Mouse (Mus musculus): Measurements from ENCODE around the gene Pms1. TPM values are rescaled to one million over a fixed set of nuclear protein-coding genes. Genes with fewer than 3 reads are reported as not detected.
"Not testable (repeated sequence)": the region's sequence is repeated elsewhere in the genome, so short reads cannot be mapped to it uniquely, and the experiment has no call there.

Pms1 gene
- polyA plus RNA-seq, 1 experiment, result 0.23 TPM

GRCm38 (mm10) chr1:53312989-53313967 lies 16.5 kb upstream of the Pms1 start, which contains the start of gene Osgepl1:
Gene Osgepl1 (plus strand): TSS chr1:53313624.
- Histone ChIP-seq H3K4me3 (replicated peaks) (peak within 1 kb of the TSS; percentile 95), H3K4me1 (peaks cover 31% of the 10 kb centered on the region), H3K27me3 (replicated peaks) (no peaks in the 10 kb centered on the region), H3K36me3 (replicated peaks; ENCODE audit: low read length) (peaks cover 50% of the 10 kb centered on the region), H3K9me3 (no peaks in the 10 kb centered on the region)
- no peak for TF ChIP-seq GATA1 (IDR thresholded peaks at IDR 0.05; ENCODE audit: borderline replicate concordance, low read length)
- peak; percentile 60; the same call in 1 of the 2 replicates for TF ChIP-seq FLI1 (IDR thresholded peaks at IDR 0.05; ENCODE audit: low read length)

DNA sequence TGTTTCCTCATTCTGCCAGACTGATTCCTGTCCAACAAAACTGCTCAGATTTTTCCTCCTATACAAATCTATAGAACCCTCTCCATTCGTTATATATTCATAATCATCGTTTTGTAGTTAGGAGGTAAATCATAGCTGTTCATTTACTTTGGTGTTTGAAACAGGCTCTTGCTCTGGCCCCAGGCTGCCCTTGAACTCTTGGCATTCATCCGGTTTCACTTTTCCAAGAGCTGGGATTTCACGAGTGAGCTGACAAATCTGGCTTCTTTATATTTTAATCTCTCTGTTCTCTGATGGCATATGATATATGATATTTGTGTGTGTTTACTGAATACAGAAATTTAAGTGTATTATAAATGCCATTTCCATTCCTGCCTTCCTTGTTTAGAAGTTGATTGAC lies 3.7 kb upstream of the Pms1 start:
- Histone ChIP-seq H3K27me3 (replicated peaks) (no peaks in the 10 kb centered on the region), H3K36me3 (replicated peaks; ENCODE audit: low read length) (peaks cover 63% of the 10 kb centered on the region), H3K9me3 (no peaks in the 10 kb centered on the region), H3K4me3 (replicated peaks) (no peak overlapping the region), H3K4me1 (peaks cover 42% of the 10 kb centered on the region)
- no peak for TF ChIP-seq FLI1 (IDR thresholded peaks at IDR 0.05; ENCODE audit: low read length)
- no peak for TF ChIP-seq GATA1 (IDR thresholded peaks at IDR 0.05; ENCODE audit: borderline replicate concordance, low read length)

GRCm38 (mm10) chr1:53291197-53291596 lies 5.6 kb downstream of the Pms1 start:
- TF ChIP-seq FLI1 (IDR thresholded peaks at IDR 0.05; ENCODE audit: low read length) (no peak), GATA1 (IDR thresholded peaks at IDR 0.05; ENCODE audit: borderline replicate concordance, low read length) (no peak)
- no peaks in the 10 kb centered on the region for H3K9me3 ChIP-seq
- peaks cover 23% of the 10 kb centered on the region for H3K36me3 ChIP-seq (replicated peaks; ENCODE audit: low read length)
- no peak overlapping the region for H3K4me3 ChIP-seq (replicated peaks)
- H3K4me1 ChIP-seq, result peaks cover 38% of the 10 kb centered on the region
- H3K27me3 ChIP-seq (replicated peaks), result no peaks in the 10 kb centered on the region

GRCm38 (mm10) chr1:53272646-53273045 lies 24.2 kb downstream of the Pms1 start:
- no peaks in the 10 kb centered on the region; the same call in 1 of the 2 replicates for H3K4me1 ChIP-seq
- TF ChIP-seq GATA1 (IDR thresholded peaks at IDR 0.05; ENCODE audit: borderline replicate concordance, low read length) (no peak), FLI1 (IDR thresholded peaks at IDR 0.05; ENCODE audit: low read length) (no peak)
- H3K36me3 ChIP-seq (replicated peaks; ENCODE audit: low read length), result peaks cover 32% of the 10 kb centered on the region
- no peaks in the 10 kb centered on the region for H3K9me3 ChIP-seq
- no peak overlapping the region for H3K4me3 ChIP-seq (replicated peaks)
- H3K27me3 ChIP-seq (replicated peaks), result no peaks in the 10 kb centered on the region

- H3K36me3 ChIP-seq (replicated peaks; ENCODE audit: low read length), result peaks cover 38% of the 10 kb centered on the region
- H3K9me3 ChIP-seq, result peaks cover 4% of the 10 kb centered on the region
- TF ChIP-seq GATA1 (IDR thresholded peaks at IDR 0.05; ENCODE audit: borderline replicate concordance, low read length) (no peak), FLI1 (IDR thresholded peaks at IDR 0.05; ENCODE audit: low read length) (no peak)
- no peak overlapping the region for H3K4me3 ChIP-seq (replicated peaks)
- no peaks in the 10 kb centered on the region; the same call in 1 of the 2 replicates for H3K4me1 ChIP-seq
- H3K27me3 ChIP-seq (replicated peaks), result no peaks in the 10 kb centered on the region
Observed at GRCm38 (mm10) chr1:53269901-53270300, 26.9 kb downstream of the Pms1 start.

DNA sequence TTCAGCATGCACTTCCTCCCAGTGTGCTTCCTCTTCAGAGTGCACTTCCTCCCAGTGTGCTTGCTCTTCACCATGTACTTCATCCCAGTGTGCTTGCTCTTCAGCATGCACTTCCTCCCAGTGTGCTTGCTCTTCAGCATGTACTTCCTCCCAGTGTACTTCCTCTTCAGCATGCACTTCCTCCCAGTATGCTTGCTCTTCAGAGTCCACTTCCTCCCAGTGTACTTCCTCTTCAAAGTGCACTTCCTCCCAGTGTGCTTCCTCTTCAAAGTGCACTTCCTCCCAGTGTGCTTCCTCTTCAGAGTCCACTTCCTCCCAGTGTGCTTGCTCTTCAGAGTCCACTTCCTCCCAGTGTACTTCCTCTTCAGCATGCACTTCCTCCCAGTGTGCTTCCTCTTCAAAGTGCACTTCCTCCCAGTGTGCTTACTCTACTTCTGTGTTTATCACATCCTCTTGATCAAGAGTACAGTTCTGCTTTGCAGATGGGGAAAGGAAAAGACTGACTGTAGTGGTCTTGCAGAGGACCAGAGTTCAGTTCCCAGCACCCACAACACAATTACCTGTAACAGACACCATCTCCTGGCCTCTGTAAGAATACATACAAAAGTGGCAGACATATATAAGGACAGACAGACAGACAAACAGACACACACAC lies 31.7 kb downstream of the Pms1 start:
- peaks cover 17% of the 10 kb centered on the region for H3K36me3 ChIP-seq (replicated peaks; ENCODE audit: low read length)
- H3K9me3 ChIP-seq; H3K27me3 ChIP-seq (replicated peaks); H3K4me3 ChIP-seq (replicated peaks); H3K4me1 ChIP-seq: not testable (repeated sequence)

- no peaks in the 10 kb centered on the region for H3K27me3 ChIP-seq (replicated peaks)
- no peak for TF ChIP-seq FLI1 (IDR thresholded peaks at IDR 0.05; ENCODE audit: low read length)
- no peak for TF ChIP-seq GATA1 (IDR thresholded peaks at IDR 0.05; ENCODE audit: borderline replicate concordance, low read length)
- H3K36me3 ChIP-seq (replicated peaks; ENCODE audit: low read length), result peaks cover 26% of the 10 kb centered on the region
- H3K4me3 ChIP-seq (replicated peaks), result no peak overlapping the region
- no peaks in the 10 kb centered on the region for H3K9me3 ChIP-seq
- peaks cover 31% of the 10 kb centered on the region for H3K4me1 ChIP-seq
Observed at GRCm38 (mm10) chr1:53226063-53226462, 70.8 kb downstream of the Pms1 start.

DNA sequence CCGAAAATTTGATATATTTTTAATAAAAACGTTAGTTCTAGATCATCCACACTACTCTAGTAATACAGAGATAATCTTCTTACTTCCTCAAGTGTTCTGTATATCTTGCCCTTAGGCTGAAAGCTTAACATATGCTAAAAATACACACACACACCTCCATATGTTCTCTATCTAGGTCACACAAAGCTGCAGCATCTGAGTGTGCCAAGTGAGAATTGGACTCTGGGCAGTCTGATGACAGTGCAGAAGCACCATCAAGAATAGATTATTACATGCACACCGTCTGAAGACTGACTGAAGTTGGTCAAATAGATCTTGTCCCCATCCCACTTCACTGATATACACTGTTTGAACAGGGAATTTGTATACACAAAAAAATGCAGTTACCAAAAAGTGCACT lies 71.2 kb downstream of the Pms1 start:
- no peak for TF ChIP-seq GATA1 (IDR thresholded peaks at IDR 0.05; ENCODE audit: borderline replicate concordance, low read length)
- no peak for TF ChIP-seq FLI1 (IDR thresholded peaks at IDR 0.05; ENCODE audit: low read length)
- Histone ChIP-seq H3K36me3 (replicated peaks; ENCODE audit: low read length) (peaks cover 26% of the 10 kb centered on the region), H3K27me3 (replicated peaks) (no peaks in the 10 kb centered on the region), H3K9me3 (no peaks in the 10 kb centered on the region), H3K4me1 (peaks cover 31% of the 10 kb centered on the region), H3K4me3 (replicated peaks) (peak overlapping the region; percentile 33)

DNA sequence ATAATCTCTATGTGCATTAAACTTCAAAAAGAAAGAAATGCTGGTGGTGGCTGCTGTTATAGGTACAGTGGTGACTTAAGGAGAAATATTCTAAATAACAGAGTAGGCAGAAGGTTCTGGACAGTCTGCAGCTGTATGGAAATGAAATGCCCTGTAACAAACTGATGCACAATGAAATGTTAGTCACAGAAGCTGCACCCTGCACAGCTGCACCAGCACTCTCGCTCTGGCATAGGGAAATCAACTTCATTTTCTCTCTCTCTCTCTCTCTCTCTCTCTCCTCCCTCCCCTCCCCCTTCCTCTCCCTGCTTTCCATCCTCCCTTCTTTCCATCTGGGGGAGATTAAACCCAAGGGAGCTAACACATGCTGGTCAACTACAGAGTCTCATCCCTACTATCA lies 72.0 kb downstream of the Pms1 start:
- H3K36me3 ChIP-seq (replicated peaks; ENCODE audit: low read length), result peaks cover 21% of the 10 kb centered on the region
- H3K4me3 ChIP-seq (replicated peaks), result no peak overlapping the region
- TF ChIP-seq GATA1 (IDR thresholded peaks at IDR 0.05; ENCODE audit: borderline replicate concordance, low read length) (no peak), FLI1 (IDR thresholded peaks at IDR 0.05; ENCODE audit: low read length) (no peak)
- peaks cover 31% of the 10 kb centered on the region for H3K4me1 ChIP-seq
- no peaks in the 10 kb centered on the region for H3K9me3 ChIP-seq
- no peaks in the 10 kb centered on the region for H3K27me3 ChIP-seq (replicated peaks)

- Histone ChIP-seq H3K27me3 (replicated peaks) (no peaks in the 10 kb centered on the region), H3K4me1 (peaks cover 7% of the 10 kb centered on the region), H3K9me3 (no peaks in the 10 kb centered on the region), H3K36me3 (replicated peaks; ENCODE audit: low read length) (peaks cover 28% of the 10 kb centered on the region), H3K4me3 (replicated peaks) (no peak overlapping the region)
- TF ChIP-seq GATA1 (IDR thresholded peaks at IDR 0.05; ENCODE audit: borderline replicate concordance, low read length) (no peak), FLI1 (IDR thresholded peaks at IDR 0.05; ENCODE audit: low read length) (no peak)
Observed at GRCm38 (mm10) chr1:53210136-53210535, 86.7 kb downstream of the Pms1 start.

All from megakaryocyte, embryonic 14.5 days (primary cell).